Mouse (Mus musculus) kidney, embryonic 16.5 days (tissue): ENCODE data around the gene Gm20538. TPM values are rescaled to one million over a fixed set of nuclear protein-coding genes. Genes with fewer than 3 reads are reported as not detected.

Source experiments
- ATAC-seq: fragments of 200-750 bp; cut with Nextera tagmentation; 2 replicates; pipeline ENCODE4 v1.8.0; 2017; ENCODE audit warnings: moderate TSS enrichment; ENCODE audit not compliant: low FRiP score, low TSS enrichment
- H3K27ac ChIP-seq: fragments of 300-500 bp; sonication (generic); 2 replicates; pipeline ENCODE4 v1.5.1; 2014; ENCODE audit warnings: low read length
- H3K27me3 ChIP-seq: fragments of 300-500 bp; sonication (generic); 2 replicates; pipeline ENCODE4 v1.6.1; 2014; ENCODE audit warnings: low read length, control low read depth, mixed read lengths; ENCODE audit not compliant: insufficient read depth
- H3K36me3 ChIP-seq: fragments of 300-500 bp; sonication (generic); 2 replicates; pipeline ENCODE4 v1.6.1; 2014; ENCODE audit warnings: low read length, control low read depth, mixed read lengths; ENCODE audit not compliant: insufficient read depth
- H3K4me1 ChIP-seq: fragments of 300-500 bp; sonication (generic); 2 replicates; pipeline ENCODE4 v1.6.1; 2014; ENCODE audit warnings: low read length, control low read depth, mixed read lengths; ENCODE audit not compliant: insufficient read depth
- H3K4me2 ChIP-seq: fragments of 300-500 bp; sonication (generic); replicated peaks from 2 replicates; pipeline ENCODE4 v1.6.1; 2014; ENCODE audit warnings: low read depth, low read length
- H3K4me3 ChIP-seq: fragments of 300-500 bp; sonication (generic); 2 replicates; pipeline ENCODE4 v1.5.1; 2014; ENCODE audit warnings: mild to moderate bottlenecking, low read length
- H3K9ac ChIP-seq: fragments of 300-500 bp; sonication (generic); replicated peaks from 2 replicates; pipeline ENCODE4 v1.6.1; 2014; ENCODE audit warnings: low read length
- H3K9me3 ChIP-seq: fragments of 300-500 bp; sonication (generic); 2 replicates; pipeline ENCODE4 v1.6.1; 2016; ENCODE audit warnings: low read length, control low read depth
- WGBS: fragments of 180-500 bp; shearing (Covaris S2); extraction: QIAGEN DNeasy Blood & Tissue Kit; methylation state at CpG from one replicate; pipeline ENCODE4 v1.1.7; 2014; 5-methylcytosine and 5-hydroxymethylcytosine counted together
- polyA plus RNA-seq: library from polyadenylated mRNA; unstranded; fragments of >200 nt; fragmentation: Nextera tagmentation; extraction: Ambion mirVana; gene quantifications from 2 replicates; pipeline ENCODE4 v1.2.1, GENCODE M21; 2015

The Gm20538 gene
- polyA plus RNA-seq, 1 experiment from 2014 or later: 1.2 TPM

DNA sequence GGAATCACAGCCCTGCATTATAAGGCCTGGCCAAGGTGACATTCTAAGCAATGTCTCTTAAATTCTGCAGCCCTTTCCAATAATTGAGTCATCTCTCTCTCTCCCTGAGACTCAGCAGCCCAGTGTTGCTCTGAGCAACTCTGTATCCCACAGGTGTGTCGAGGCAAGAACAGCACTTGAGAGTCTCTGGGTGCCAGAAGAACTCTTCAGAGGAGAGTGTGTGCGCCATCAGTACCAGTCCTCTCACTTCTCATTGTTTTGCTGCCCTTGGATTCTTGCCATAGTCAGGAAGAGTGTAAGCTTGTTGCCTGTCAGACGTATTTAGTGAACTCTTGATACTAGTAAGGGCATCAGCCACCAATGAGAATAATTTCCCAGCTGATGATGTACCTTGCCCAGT, 15.1 kb upstream of the Gm20538 start:
- 84% methylated on average over 3 of the region's 3 CpGs for WGBS
- H3K27me3 ChIP-seq: no peaks in the 10 kb centered on the region
- ATAC-seq: no peak
- peaks cover 75% of the 10 kb centered on the region for H3K36me3 ChIP-seq
- peaks cover 12% of the 10 kb centered on the region for H3K4me1 ChIP-seq
- no peak overlapping the region for H3K4me2 ChIP-seq
- no peak overlapping the region for H3K27ac ChIP-seq
- no peak overlapping the region for H3K4me3 ChIP-seq
- no peak overlapping the region for H3K9ac ChIP-seq
- H3K9me3 ChIP-seq: no peaks in the 10 kb centered on the region

DNA sequence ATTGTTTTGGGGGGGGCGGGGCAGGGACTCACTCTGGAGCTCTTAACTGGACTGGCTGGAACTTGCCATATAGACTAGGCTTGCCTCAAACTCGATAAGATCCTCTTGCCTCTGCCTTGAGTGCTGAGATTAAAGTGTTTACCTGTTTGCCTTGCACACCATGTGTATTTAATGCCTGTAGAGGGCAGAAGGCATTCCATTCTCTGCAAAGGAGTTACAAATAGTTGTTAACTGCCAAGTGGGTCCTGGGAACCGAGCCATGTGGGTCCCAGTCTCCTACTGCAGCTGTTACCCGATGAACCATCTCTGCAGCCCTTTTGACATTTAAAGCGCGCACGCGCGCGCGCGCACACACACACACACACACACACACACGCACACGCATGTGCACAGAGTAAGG, 11.4 kb upstream of the Gm20538 start:
- no peak for ATAC-seq
- no peak overlapping the region; the same call in 1 of the 2 replicates for H3K4me3 ChIP-seq
- H3K27me3 ChIP-seq: no peaks in the 10 kb centered on the region
- no peak overlapping the region for H3K9ac ChIP-seq
- peaks cover 12% of the 10 kb centered on the region for H3K4me1 ChIP-seq
- H3K9me3 ChIP-seq: no peaks in the 10 kb centered on the region
- H3K27ac ChIP-seq: no peak overlapping the region
- H3K36me3 ChIP-seq: peaks cover 38% of the 10 kb centered on the region
- WGBS: 92% methylated on average over 14 of the region's 14 CpGs
- H3K4me2 ChIP-seq: peak overlapping the region; percentile 90

DNA sequence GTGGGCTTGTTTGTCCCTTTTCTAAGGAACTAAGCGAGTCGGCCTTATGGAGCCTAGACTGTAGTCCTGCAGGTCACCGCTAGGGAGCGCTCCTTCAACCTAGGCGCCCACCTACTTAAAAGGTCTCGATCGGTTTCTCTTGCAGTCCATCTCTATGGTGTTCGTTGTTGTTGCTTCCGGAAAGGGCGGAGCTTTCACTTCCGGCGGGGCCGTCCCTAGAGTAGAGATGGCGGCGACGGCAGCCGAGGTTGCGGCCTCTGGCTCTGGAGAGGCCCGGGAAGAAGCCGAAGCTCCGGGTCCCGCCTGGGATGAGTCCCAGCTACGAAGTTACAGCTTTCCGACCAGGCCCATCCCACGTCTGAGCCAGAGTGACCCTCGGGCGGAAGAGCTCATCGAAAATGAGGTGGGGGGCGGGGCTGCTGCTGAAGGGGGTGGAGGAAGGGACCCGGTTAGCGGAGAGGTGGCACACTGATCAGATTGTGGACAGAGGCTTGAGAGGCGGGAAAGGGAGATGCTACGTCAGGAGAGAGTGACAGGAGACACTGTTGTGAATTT, 10.1 kb upstream of the Gm20538 start, which contains the start of gene Hif1an:
TSS of gene Hif1an (plus strand) at position 199 of the 555 bp plus-strand sequence.
- Histone ChIP-seq H3K4me3 (peak within 1 kb of the TSS; percentile 82), H3K27ac (peak within 1 kb of the TSS; percentile 81), H3K9me3 (no peaks in the 10 kb centered on the region), H3K9ac (peak within 1 kb of the TSS; percentile 86), H3K4me1 (peaks cover 12% of the 10 kb centered on the region), H3K4me2 (peak within 1 kb of the TSS; percentile 90), H3K36me3 (peaks cover 26% of the 10 kb centered on the region), H3K27me3 (no peaks in the 10 kb centered on the region; the same call in 1 of the 2 replicates)
- WGBS: under 1% methylated on average over 33 of the region's 33 CpGs
- ATAC-seq: peak; percentile 98

DNA sequence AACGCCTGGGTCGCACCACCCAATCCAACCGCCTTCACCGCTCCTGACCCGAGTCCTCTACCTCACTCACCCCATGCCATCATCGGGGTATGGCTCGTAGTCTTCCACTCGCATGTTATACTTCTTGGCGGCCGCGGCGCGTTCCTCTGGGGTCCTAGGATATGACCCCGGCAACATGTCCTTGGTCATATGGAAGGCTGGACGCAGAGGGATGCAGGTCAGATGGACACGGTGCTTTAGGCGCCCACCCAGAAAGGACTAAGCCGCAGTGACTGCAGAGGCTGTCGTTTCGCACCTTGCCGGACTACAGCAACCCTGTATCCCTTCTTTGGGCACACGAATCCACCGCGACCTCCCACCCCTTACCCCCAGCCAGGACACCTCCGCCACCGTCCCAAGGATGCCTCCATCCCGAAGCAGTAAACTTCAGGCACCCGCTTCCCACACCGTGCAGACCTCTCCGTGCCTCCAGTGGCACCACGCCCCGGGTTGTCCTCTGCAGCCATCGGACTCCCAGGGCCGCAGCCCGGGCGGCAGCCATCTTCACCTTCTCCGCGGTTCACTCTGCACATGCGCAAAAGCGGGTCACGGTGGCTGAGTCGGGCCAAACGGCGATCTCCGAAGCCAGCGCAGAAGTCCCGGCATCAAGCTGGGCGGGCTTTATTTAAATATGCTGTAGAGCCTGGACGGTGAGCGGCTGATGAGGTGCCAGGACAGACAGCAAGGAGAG, 2.4 kb upstream of the Gm20538 start, which contains the start of gene Ndufb8:
TSS of gene Ndufb8 (minus strand) at position 580 of the 730 bp plus-strand sequence.
- under 1% methylated on average over 50 of the region's 50 CpGs for WGBS
- H3K9ac ChIP-seq: peak within 1 kb of the TSS; percentile 97
- peak; percentile 80 for ATAC-seq
- H3K27ac ChIP-seq: peak within 1 kb of the TSS; percentile 86
- peaks cover 30% of the 10 kb centered on the region for H3K36me3 ChIP-seq
- peaks cover 17% of the 10 kb centered on the region for H3K4me1 ChIP-seq
- H3K27me3 ChIP-seq: no peaks in the 10 kb centered on the region; the same call in 1 of the 2 replicates
- no peaks in the 10 kb centered on the region for H3K9me3 ChIP-seq
- peak within 1 kb of the TSS; percentile 95 for H3K4me2 ChIP-seq
- H3K4me3 ChIP-seq: peak within 1 kb of the TSS; percentile 79

DNA sequence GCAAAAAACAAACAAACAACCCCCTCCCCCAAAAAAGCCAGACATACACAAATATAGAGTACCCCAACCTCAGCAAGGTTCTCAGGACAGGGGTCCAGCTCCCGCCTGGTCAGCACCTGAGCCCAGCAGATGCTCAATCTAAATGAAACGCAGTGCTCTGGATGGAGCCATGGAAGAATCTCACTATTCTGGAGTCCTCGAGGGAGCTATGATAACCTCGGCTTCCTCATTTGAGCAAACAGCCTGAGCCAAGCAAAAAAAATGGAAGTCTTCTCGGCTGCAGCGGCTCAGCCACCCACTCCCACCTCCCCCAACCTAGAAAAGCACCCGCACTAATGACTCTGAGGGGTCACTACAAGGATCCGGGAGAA, 1.8 kb upstream of the Gm20538 start:
- H3K9ac ChIP-seq: peak overlapping the region; percentile 97
- peak overlapping the region; percentile 79 for H3K4me3 ChIP-seq
- peak; percentile 5; the same call in 1 of the 2 replicates for ATAC-seq
- H3K9me3 ChIP-seq: no peaks in the 10 kb centered on the region
- no peak overlapping the region for H3K27ac ChIP-seq
- H3K4me2 ChIP-seq: peak overlapping the region; percentile 95
- H3K36me3 ChIP-seq: peaks cover 36% of the 10 kb centered on the region
- H3K27me3 ChIP-seq: no peaks in the 10 kb centered on the region; the same call in 1 of the 2 replicates
- H3K4me1 ChIP-seq: peaks cover 17% of the 10 kb centered on the region
- 4% methylated on average over 8 of the region's 8 CpGs for WGBS

DNA sequence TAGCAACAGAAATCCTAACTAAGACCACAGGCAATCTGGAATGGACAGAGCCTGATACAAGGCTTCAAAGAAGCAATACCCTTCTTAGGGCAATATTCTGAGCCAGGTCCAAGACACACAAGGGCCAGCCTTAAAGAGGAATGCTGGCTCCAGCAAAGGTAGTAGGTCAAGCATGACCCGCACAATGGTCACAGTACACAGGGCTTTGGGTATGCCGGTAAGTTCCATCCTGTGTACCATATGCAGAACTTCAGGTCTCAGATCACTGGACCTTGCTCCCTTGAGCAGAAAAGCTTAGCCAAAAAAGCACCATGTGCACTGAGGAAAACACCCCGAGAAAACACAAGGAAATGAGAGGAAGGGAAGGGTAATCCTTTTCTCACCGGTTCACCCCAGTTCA, 655 bp upstream of the Gm20538 start:
- Histone ChIP-seq H3K9me3 (no peaks in the 10 kb centered on the region), H3K36me3 (peaks cover 47% of the 10 kb centered on the region), H3K4me1 (peaks cover 17% of the 10 kb centered on the region), H3K9ac (no peak overlapping the region; the same call in 1 of the 2 replicates), H3K27me3 (no peaks in the 10 kb centered on the region), H3K4me3 (no peak overlapping the region), H3K4me2 (0 out of 2 replicates have a peak overlapping the region, but pooled peaks have one; percentile 13), H3K27ac (no peak overlapping the region)
- WGBS: 74% methylated on average over 4 of the region's 4 CpGs
- ATAC-seq: 0 out of 2 replicates have a peak, but pooled peaks have one; percentile 57

DNA sequence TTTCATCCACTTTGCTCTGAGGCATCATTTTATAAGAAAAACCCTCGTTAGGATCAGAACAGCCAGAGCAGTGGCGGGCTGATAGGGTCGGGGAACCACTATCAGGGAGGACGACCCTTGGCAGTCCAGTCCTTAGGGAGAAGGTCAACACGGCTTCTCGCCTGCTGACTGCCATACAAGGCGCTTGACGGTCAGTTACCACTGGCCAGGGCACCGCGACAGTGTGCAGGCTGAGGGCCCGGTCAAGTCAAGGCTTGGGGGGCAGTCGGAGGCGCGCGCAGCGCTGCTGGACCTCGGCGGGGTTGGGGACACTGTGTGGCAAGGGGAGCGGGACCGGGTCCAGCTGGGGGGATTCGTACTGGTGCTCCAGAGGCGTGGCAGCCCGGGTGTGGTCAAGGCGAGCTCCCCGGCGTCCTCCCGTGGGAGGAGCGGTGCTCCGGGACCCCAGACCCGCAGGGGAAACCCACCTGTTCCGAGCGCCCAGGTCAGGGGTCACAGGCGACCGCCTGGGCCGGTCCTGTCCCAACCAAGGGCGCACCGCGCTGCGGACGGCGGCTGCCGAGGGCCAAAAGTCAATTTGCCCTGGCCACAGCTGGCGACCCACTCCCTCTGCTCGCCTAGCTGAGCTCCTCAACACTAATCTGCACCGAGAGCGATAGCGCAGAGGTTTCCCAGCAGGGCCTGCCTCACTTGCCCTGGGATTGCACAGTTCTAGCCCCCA, 7.2 kb downstream of the Gm20538 start, which contains the start of gene Sec31b:
TSS of gene Sec31b (minus strand) at position 544 of the 721 bp plus-strand sequence.
- H3K4me1 ChIP-seq: peaks cover 9% of the 10 kb centered on the region
- 2% methylated on average over 47 of the region's 47 CpGs for WGBS
- H3K36me3 ChIP-seq: peaks cover 22% of the 10 kb centered on the region

DNA sequence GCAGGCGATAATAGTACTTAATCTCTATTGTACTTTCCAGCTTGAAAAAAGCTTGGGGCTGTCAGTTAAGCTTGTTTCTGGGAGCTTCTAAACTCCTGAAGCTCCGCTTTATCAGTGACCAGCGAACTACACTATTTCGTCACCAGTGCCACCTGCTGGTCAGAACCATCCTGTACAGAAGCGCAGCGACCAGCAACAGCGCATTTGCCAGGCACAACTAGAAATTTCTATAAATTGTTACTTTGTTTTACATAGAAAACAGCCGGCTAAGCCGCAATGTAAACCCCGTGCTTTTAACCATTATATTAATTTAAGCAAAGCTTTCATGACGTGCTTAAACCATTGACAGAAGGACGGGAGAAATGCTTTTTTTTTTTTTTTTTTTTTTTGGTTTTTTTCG, 7.9 kb downstream of the Gm20538 start:
- H3K4me3 ChIP-seq: peak overlapping the region; percentile 68
- ATAC-seq: no peak
- peaks cover 15% of the 10 kb centered on the region for H3K36me3 ChIP-seq
- no peaks in the 10 kb centered on the region for H3K27me3 ChIP-seq
- H3K27ac ChIP-seq: no peak overlapping the region
- H3K4me1 ChIP-seq: peaks cover 9% of the 10 kb centered on the region; the same call in 1 of the 2 replicates
- peaks cover 6% of the 10 kb centered on the region; the same call in 1 of the 2 replicates for H3K9me3 ChIP-seq
- no peak overlapping the region for H3K9ac ChIP-seq
- peak overlapping the region; percentile 95 for H3K4me2 ChIP-seq
- 2% methylated on average over 12 of the region's 13 CpGs for WGBS

More for the DNA sequence above, 7.2 kb downstream of the Gm20538 start, which contains the start of gene Sec31b:
- Histone ChIP-seq H3K27ac (no peak within 1 kb of the TSS), H3K9ac (peak within 1 kb of the TSS; percentile 75), H3K9me3 (peaks cover 6% of the 10 kb centered on the region; the same call in 1 of the 2 replicates), H3K27me3 (no peaks in the 10 kb centered on the region), H3K4me3 (peak within 1 kb of the TSS; percentile 68), H3K4me2 (peak within 1 kb of the TSS; percentile 95)
- ATAC-seq: peak; percentile 67

DNA sequence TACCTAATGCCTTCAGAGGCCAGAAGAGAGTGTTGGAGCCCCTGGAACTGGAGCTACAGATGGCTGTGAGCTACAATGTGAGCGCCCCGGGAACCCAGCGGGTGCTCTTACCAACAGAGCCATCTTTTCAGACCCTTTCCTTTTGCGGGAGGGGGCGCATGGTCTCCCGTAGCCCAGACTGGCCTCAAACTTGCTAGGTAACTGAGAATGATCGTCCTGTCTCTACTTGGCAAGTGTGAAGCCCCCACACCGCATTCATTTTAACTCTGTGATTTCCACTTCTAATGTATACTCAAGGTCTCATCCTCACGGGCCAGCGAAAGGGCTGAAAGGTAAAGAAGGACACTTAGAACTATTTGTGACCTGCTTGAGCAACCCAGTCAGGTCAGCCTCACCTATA, 8.3 kb downstream of the Gm20538 start:
- Histone ChIP-seq H3K27me3 (no peaks in the 10 kb centered on the region), H3K4me1 (peaks cover 9% of the 10 kb centered on the region; the same call in 1 of the 2 replicates), H3K4me3 (no peak overlapping the region), H3K36me3 (peaks cover 11% of the 10 kb centered on the region), H3K9ac (no peak overlapping the region), H3K9me3 (peaks cover 6% of the 10 kb centered on the region; the same call in 1 of the 2 replicates), H3K27ac (no peak overlapping the region), H3K4me2 (no peak overlapping the region)
- no peak for ATAC-seq
- WGBS: 66% methylated on average over 10 of the region's 10 CpGs
